Mouse (Mus musculus) CH12.LX (cell line): ENCODE results near the gene Papola. TPM values are rescaled to one million over a fixed set of nuclear protein-coding genes. Genes with fewer than 3 reads are reported as not detected.
A peak's percentile ranks its signal among the peaks of the same experiment; 100 is the strongest.

Source experiments
- DNase-seq: peaks from one replicate; pipeline ENCODE4 v3.0.0-alpha.2; 2013; ENCODE audit errors: extremely low read depth
- H3K27ac ChIP-seq: 2 replicates; pipeline ENCODE4 v1.5.1; 2012; ENCODE audit warnings: low read depth, mild to moderate bottlenecking, control low read depth, moderate library complexity; ENCODE audit not compliant: insufficient read depth
- H3K27me3 ChIP-seq: replicated peaks from 2 replicates; pipeline ENCODE3; 2012; ENCODE audit warnings: inconsistent platforms
- H3K36me3 ChIP-seq, 2 experiments: replicated peaks in 1 of 2; 2 replicates each; pipeline versions ENCODE3 to v1.6.1; 2012; ENCODE audit warnings: inconsistent platforms in 1 of 2, low read length in 1 of 2, mild to moderate bottlenecking in 1 of 2, mixed read lengths in 1 of 2, moderate library complexity in 1 of 2; ENCODE audit not compliant: control insufficient read depth in 1 of 2, insufficient read depth in 1 of 2
- H3K4me1 ChIP-seq, 2 experiments: 2 replicates each; pipeline ENCODE4 v1.6.1; 2012; ENCODE audit warnings: inconsistent platforms in 1 of 2, moderate library complexity in 1 of 2; ENCODE audit not compliant: insufficient read depth in 2 of 2, control insufficient read depth in 1 of 2
- H3K4me2 ChIP-seq: 2 replicates; pipeline ENCODE4 v1.6.1; 2012; ENCODE audit warnings: low read depth, mild to moderate bottlenecking, control low read depth; ENCODE audit not compliant: poor library complexity, insufficient read depth, severe bottlenecking
- H3K4me3 ChIP-seq, 3 experiments: fragments of 150-350 bp in 1 of 3; sonication (generic) in 1 of 3; replicated peaks in 1 of 3; 2 replicates each; pipeline versions ENCODE3 to v1.5.1; 2011 to 2012; ENCODE audit warnings: low read depth in 2 of 3, low read length in 2 of 3, mild to moderate bottlenecking in 2 of 3, moderate library complexity in 2 of 3, control low read depth in 1 of 3, improper control_type of control experiment in 1 of 3, inconsistent platforms in 1 of 3, mixed read lengths in 1 of 3; ENCODE audit not compliant: poor library complexity in 1 of 3
- H3K79me2 ChIP-seq: replicated peaks from 2 replicates; pipeline ENCODE4 v1.6.1; 2012; ENCODE audit warnings: mild to moderate bottlenecking, moderate library complexity; ENCODE audit not compliant: control insufficient read depth, poor library complexity, insufficient read depth, severe bottlenecking; ENCODE audit errors: extremely low read depth
- H3K9ac ChIP-seq: 2 replicates; pipeline ENCODE4 v1.6.1; 2012; ENCODE audit warnings: low read depth, mild to moderate bottlenecking, control low read depth, moderate library complexity; ENCODE audit not compliant: insufficient read depth
- H3K9me3 ChIP-seq: replicated peaks from 2 replicates; pipeline ENCODE3; 2012; ENCODE audit warnings: low read length, inconsistent platforms, mixed read lengths
- BHLHE40 ChIP-seq: IDR thresholded peaks from 2 replicates; pipeline ENCODE4 v1.6.1; 2011; ENCODE audit warnings: mild to moderate bottlenecking, low read depth, low read length, improper control_type of control experiment
- CHD1 ChIP-seq: IDR thresholded peaks from 2 replicates; pipeline ENCODE4 v1.6.1; 2012; ENCODE audit warnings: low read depth, low read length, improper control_type of control experiment, inconsistent platforms
- CHD2 ChIP-seq: IDR thresholded peaks from 2 replicates; pipeline ENCODE4 v1.6.1; 2011; ENCODE audit warnings: low read length, improper control_type of control experiment
- CTCF ChIP-seq, 2 experiments: IDR thresholded peaks in 1 of 2; conservative IDR thresholded peaks in 1 of 2; 2 replicates each; pipeline ENCODE4 v1.5.1; 2011 to 2012; ENCODE audit warnings: low read depth in 2 of 2, low read length in 2 of 2, improper control_type of control experiment in 1 of 2, inconsistent platforms in 1 of 2, mild to moderate bottlenecking in 1 of 2, moderate library complexity in 1 of 2
- E2F4 ChIP-seq: IDR thresholded peaks from 2 replicates; pipeline ENCODE4 v1.6.1; 2011; ENCODE audit warnings: low read depth, low read length, improper control_type of control experiment; ENCODE audit not compliant: insufficient replicate concordance
- ELF1 ChIP-seq: IDR thresholded peaks from 2 replicates; pipeline ENCODE4 v1.6.1; 2014; ENCODE audit warnings: low read depth, mild to moderate bottlenecking, inconsistent platforms, low read length, improper control_type of control experiment
- EP300 ChIP-seq: IDR thresholded peaks from 2 replicates; pipeline ENCODE4 v1.6.1; 2011; ENCODE audit warnings: low read length, improper control_type of control experiment
- ETS1 ChIP-seq: conservative IDR thresholded peaks from 2 replicates; pipeline ENCODE4 v1.6.1; 2012; ENCODE audit warnings: low read depth, mild to moderate bottlenecking, inconsistent platforms, low read length, improper control_type of control experiment, moderate library complexity
- GABPA ChIP-seq: IDR thresholded peaks from 2 replicates; pipeline ENCODE4 v1.6.1; 2012; ENCODE audit warnings: low read depth, low read length, improper control_type of control experiment, inconsistent platforms; ENCODE audit not compliant: insufficient replicate concordance
- HCFC1 ChIP-seq: IDR thresholded peaks from 2 replicates; pipeline ENCODE4 v1.6.1; 2012; ENCODE audit warnings: low read depth, mild to moderate bottlenecking, inconsistent platforms, low read length, improper control_type of control experiment
- IRF4 ChIP-seq: IDR thresholded peaks from 2 replicates; pipeline ENCODE4 v1.6.1; 2014; ENCODE audit warnings: low read depth, mild to moderate bottlenecking, inconsistent platforms, low read length, improper control_type of control experiment
- JUN ChIP-seq: IDR thresholded peaks from 2 replicates; pipeline ENCODE4 v1.6.1; 2011; ENCODE audit warnings: low read depth, mild to moderate bottlenecking, low read length, improper control_type of control experiment, moderate library complexity; ENCODE audit not compliant: insufficient read depth
- JUND ChIP-seq: conservative IDR thresholded peaks from 2 replicates; pipeline ENCODE4 v1.6.1; 2011; ENCODE audit warnings: low read depth, low read length, improper control_type of control experiment
- KAT2A ChIP-seq: IDR thresholded peaks from 2 replicates; pipeline ENCODE4 v1.6.1; 2012; ENCODE audit warnings: low read length, improper control_type of control experiment, inconsistent platforms; ENCODE audit not compliant: insufficient replicate concordance
- MAFK ChIP-seq: IDR thresholded peaks from 2 replicates; pipeline ENCODE4 v1.6.1; 2011; ENCODE audit warnings: low read length, improper control_type of control experiment; ENCODE audit not compliant: insufficient replicate concordance
- MAX ChIP-seq: IDR thresholded peaks from 2 replicates; pipeline ENCODE4 v1.6.1; 2011; ENCODE audit warnings: low read length, improper control_type of control experiment
- MAZ ChIP-seq: IDR thresholded peaks from 2 replicates; pipeline ENCODE4 v1.6.1; 2012; ENCODE audit warnings: low read depth, mild to moderate bottlenecking, inconsistent platforms, low read length, improper control_type of control experiment, moderate library complexity
- MEF2A ChIP-seq: IDR thresholded peaks from 2 replicates; pipeline ENCODE4 v1.6.1; 2014; ENCODE audit warnings: low read depth, mild to moderate bottlenecking, inconsistent platforms, low read length, improper control_type of control experiment, borderline replicate concordance
- MXI1 ChIP-seq: IDR thresholded peaks from 2 replicates; pipeline ENCODE4 v1.6.1; 2011; ENCODE audit warnings: mild to moderate bottlenecking, low read depth, low read length, improper control_type of control experiment
- MYC ChIP-seq: IDR thresholded peaks from 2 replicates; pipeline ENCODE4 v1.6.1; 2011; ENCODE audit warnings: low read depth, mild to moderate bottlenecking, improper control_type of control experiment, low read length
- NELFE ChIP-seq: IDR thresholded peaks from 2 replicates; pipeline ENCODE4 v1.6.1; 2011; ENCODE audit warnings: low read depth, low read length, improper control_type of control experiment
- NRF1 ChIP-seq: IDR thresholded peaks from 2 replicates; pipeline ENCODE4 v1.6.1; 2014; ENCODE audit warnings: low read depth, mild to moderate bottlenecking, inconsistent platforms, low read length, improper control_type of control experiment, moderate library complexity
- PAX5 ChIP-seq: IDR thresholded peaks from 2 replicates; pipeline ENCODE4 v1.6.1; 2012; ENCODE audit warnings: low read length, inconsistent platforms, mixed read lengths
- POLR2A ChIP-seq: IDR thresholded peaks from 2 replicates; pipeline ENCODE4 v1.6.1; 2011; ENCODE audit warnings: low read depth, mild to moderate bottlenecking, improper control_type of control experiment, low read length
- POLR2AphosphoS2 ChIP-seq: IDR thresholded peaks from 2 replicates; pipeline ENCODE4 v1.6.1; 2011; ENCODE audit warnings: low read depth, low read length, improper control_type of control experiment
- RAD21 ChIP-seq: IDR thresholded peaks from 2 replicates; pipeline ENCODE4 v1.6.1; 2011; ENCODE audit warnings: low read depth, mild to moderate bottlenecking, low read length, improper control_type of control experiment, moderate library complexity
- RCOR1 ChIP-seq: conservative IDR thresholded peaks from 2 replicates; pipeline ENCODE4 v1.6.1; 2012; ENCODE audit warnings: low read depth, mild to moderate bottlenecking, inconsistent platforms, low read length, improper control_type of control experiment
- SIN3A ChIP-seq: IDR thresholded peaks from 2 replicates; pipeline ENCODE4 v1.6.1; 2012; ENCODE audit warnings: low read length, improper control_type of control experiment, inconsistent platforms
- SMC3 ChIP-seq: IDR thresholded peaks from 2 replicates; pipeline ENCODE4 v1.6.1; 2011; ENCODE audit warnings: low read depth, low read length, improper control_type of control experiment
- TBP ChIP-seq: conservative IDR thresholded peaks from 2 replicates; pipeline ENCODE4 v1.6.1; 2011; ENCODE audit warnings: low read depth, low read length, improper control_type of control experiment
- TCF12 ChIP-seq: IDR thresholded peaks from 2 replicates; pipeline ENCODE4 v1.6.1; 2014; ENCODE audit warnings: low read depth, mild to moderate bottlenecking, inconsistent platforms, low read length, improper control_type of control experiment
- UBTF ChIP-seq: IDR thresholded peaks from 2 replicates; pipeline ENCODE4 v1.6.1; 2012; ENCODE audit warnings: low read depth, mild to moderate bottlenecking, inconsistent platforms, low read length, improper control_type of control experiment, moderate library complexity
- USF1 ChIP-seq: IDR thresholded peaks from 2 replicates; pipeline ENCODE4 v1.6.1; 2014; ENCODE audit warnings: low read depth, mild to moderate bottlenecking, inconsistent platforms, low read length, improper control_type of control experiment
- USF2 ChIP-seq: conservative IDR thresholded peaks from 2 replicates; pipeline ENCODE4 v1.6.1; 2011; ENCODE audit warnings: low read depth, low read length, improper control_type of control experiment
- ZC3H11A ChIP-seq: IDR thresholded peaks from 2 replicates; pipeline ENCODE4 v1.6.1; 2012; ENCODE audit warnings: low read depth, mild to moderate bottlenecking, inconsistent platforms, low read length, improper control_type of control experiment
- ZKSCAN1 ChIP-seq: IDR thresholded peaks from 2 replicates; pipeline ENCODE4 v1.6.1; 2012; ENCODE audit warnings: low read depth, inconsistent platforms, low read length, improper control_type of control experiment, borderline replicate concordance
- ZMIZ1 ChIP-seq: IDR thresholded peaks from 2 replicates; pipeline ENCODE4 v1.6.1; 2012; ENCODE audit warnings: low read depth, mild to moderate bottlenecking, inconsistent platforms, low read length, improper control_type of control experiment
- ZNF384 ChIP-seq: IDR thresholded peaks from 2 replicates; pipeline ENCODE4 v1.6.1; 2012; ENCODE audit warnings: low read depth, low read length, improper control_type of control experiment, inconsistent platforms
- dilution Hi-C: fragments of 300-500 bp; cut with MboI; formaldehyde crosslinking; loops from 2 replicates; pipeline ENCODE4 v1.14.3; 2020; ENCODE audit warnings: low sequenced_read_pairs; ENCODE audit not compliant: extremely low pct_unique_long_range_greater_than_20kb, extremely low pct_ligation_motif_present
- in situ Hi-C: fragments of 300-500 bp; cut with MboI; formaldehyde crosslinking; loops from 3 replicates; pipeline ENCODE4 v1.14.3; 2019; ENCODE audit warnings: low sequenced_read_pairs, low pct_ligation_motif_present, low pct_unique_long_range_greater_than_20kb, mixed read lengths
- polyA plus RNA-seq: library from polyadenylated mRNA; unstranded; fragments of >175 nt; gene quantifications from 2 replicates; pipeline ENCODE4 v1.2.1, GENCODE M21; 2012; ENCODE audit warnings: low read depth; ENCODE audit not compliant: insufficient read length
- total RNA-seq, 2 experiments: library from RNA; depleted of rRNA; stranded (reverse); fragments of 300-350 nt in 1 of 2; fragments of >200 nt in 1 of 2; gene quantifications; 2 replicates each; pipeline ENCODE4 v1.2.3; 2012 to 2014

Papola gene
- total RNA-seq (2012; rRNA removed) (90.1 and 100.0 TPM in 2 replicates), total RNA-seq (2014; rRNA removed) (111 and 115 TPM in 2 replicates), polyA plus RNA-seq (150 TPM in 2 replicates)

- in situ Hi-C loops: no loop called here
- Histone ChIP-seq H3K36me3 (peaks cover 0 to 23% of the 10 kb centered on the region in 2 experiments), H3K9ac (peak within 1 kb of the TSS; percentile 99)
Observed at GRCm38 (mm10) chr12:105784196-105784999, at the start of gene Papola. Gene Papola, plus strand, starts transcription at chr12:105784694.

GRCm38 (mm10) chr12:105735226-105735888, 49.1 kb upstream of the Papola start:
- Histone ChIP-seq H3K4me3 (no peak overlapping the region), H3K4me2 (no peak overlapping the region), H3K36me3 (no peaks in the 10 kb centered on the region), H3K9me3 (no peaks in the 10 kb centered on the region), H3K27ac (no peak overlapping the region), H3K4me1 (peaks cover 0 to 5% of the 10 kb centered on the region in 2 experiments; a peak in 1 of 4 replicates), H3K27me3 (no peaks in the 10 kb centered on the region), H3K79me2 (no peaks in the 10 kb centered on the region), H3K9ac (no peak overlapping the region)
- dilution Hi-C loops: no loop called here
- in situ Hi-C loops: no loop called here
- DNase-seq: no peak
- no peak for TF ChIP-seq MEF2A
- TF ChIP-seq SIN3A: no peak
- TF ChIP-seq ELF1: no peak
- TF ChIP-seq MAZ: no peak
- no peak for TF ChIP-seq USF2
- no peak for TF ChIP-seq TCF12
- no peak for TF ChIP-seq NRF1
- no peak for TF ChIP-seq PAX5
- no peak for TF ChIP-seq POLR2A
- no peak for TF ChIP-seq KAT2A
- no peak for TF ChIP-seq CTCF (conservative IDR thresholded peaks at IDR 0.05 in 1 of 2, IDR thresholded peaks at IDR 0.05 in 1 of 2; ENCODE audit: low read depth in 2 of 2, low read length in 2 of 2)
- no peak for TF ChIP-seq TBP
- TF ChIP-seq BHLHE40: no peak
- TF ChIP-seq MXI1: no peak
- TF ChIP-seq CHD2: no peak

More at GRCm38 (mm10) chr12:105784196-105784999, at the start of gene Papola:
- TF ChIP-seq KAT2A (peak; percentile 90; the same call in 1 of the 2 replicates), MAZ (no peak), EP300 (no peak), TCF12 (peak; percentile 44), GABPA (peak; percentile 56; the same call in 1 of the 2 replicates), E2F4 (peak; percentile 64; the same call in 1 of the 2 replicates), ELF1 (no peak), MAX (peak; percentile 97), RAD21 (no peak), TBP (0 out of 2 replicates have a peak, but pooled peaks have one; percentile 26), ZNF384 (no peak), MAFK (no peak), USF1 (peak; percentile 28; the same call in 1 of the 2 replicates), BHLHE40 (peak; percentile 81), NELFE (peak; percentile 74), IRF4 (peak; percentile 5; the same call in 1 of the 2 replicates), JUND (no peak), NRF1 (peak; percentile 85), USF2 (no peak), MXI1 (peak; percentile 98), MYC (peak; percentile 70; the same call in 1 of the 2 replicates), JUN (no peak), POLR2AphosphoS2 (peak; percentile 62; the same call in 1 of the 2 replicates), CTCF (conservative IDR thresholded peaks at IDR 0.05 in 1 of 2, IDR thresholded peaks at IDR 0.05 in 1 of 2; ENCODE audit: low read depth in 2 of 2, low read length in 2 of 2) (no peak), ZKSCAN1 (no peak), HCFC1 (peak; percentile 86), RCOR1 (no peak), ZC3H11A (no peak), UBTF (no peak), SIN3A (peak; percentile 83), PAX5 (no peak), ETS1 (no peak), CHD1 (no peak; the same call in 1 of the 2 replicates), ZMIZ1 (peak; percentile 78), CHD2 (peak; percentile 49; the same call in 1 of the 2 replicates), MEF2A (peak; percentile 9), POLR2A (peak; percentile 88), SMC3 (no peak)
- peak within 1 kb of the TSS; percentile 64 to 96 (median 82) for H3K4me3 ChIP-seq
- H3K4me2 ChIP-seq: peak within 1 kb of the TSS; percentile 100
- H3K4me1 ChIP-seq: peaks cover 0 to 29% of the 10 kb centered on the region in 2 experiments; a peak in 2 of 4 replicates
- no peaks in the 10 kb centered on the region for H3K9me3 ChIP-seq
- dilution Hi-C loops: no loop called here
- no peaks in the 10 kb centered on the region for H3K27me3 ChIP-seq
- H3K27ac ChIP-seq: peak within 1 kb of the TSS; percentile 98
- peak; percentile 88 for DNase-seq
- peaks cover 45% of the 10 kb centered on the region for H3K79me2 ChIP-seq
